Mouse (Mus musculus): ENCODE measurements around the gene Fbxw4.

Gene Fbxw4

DNA sequence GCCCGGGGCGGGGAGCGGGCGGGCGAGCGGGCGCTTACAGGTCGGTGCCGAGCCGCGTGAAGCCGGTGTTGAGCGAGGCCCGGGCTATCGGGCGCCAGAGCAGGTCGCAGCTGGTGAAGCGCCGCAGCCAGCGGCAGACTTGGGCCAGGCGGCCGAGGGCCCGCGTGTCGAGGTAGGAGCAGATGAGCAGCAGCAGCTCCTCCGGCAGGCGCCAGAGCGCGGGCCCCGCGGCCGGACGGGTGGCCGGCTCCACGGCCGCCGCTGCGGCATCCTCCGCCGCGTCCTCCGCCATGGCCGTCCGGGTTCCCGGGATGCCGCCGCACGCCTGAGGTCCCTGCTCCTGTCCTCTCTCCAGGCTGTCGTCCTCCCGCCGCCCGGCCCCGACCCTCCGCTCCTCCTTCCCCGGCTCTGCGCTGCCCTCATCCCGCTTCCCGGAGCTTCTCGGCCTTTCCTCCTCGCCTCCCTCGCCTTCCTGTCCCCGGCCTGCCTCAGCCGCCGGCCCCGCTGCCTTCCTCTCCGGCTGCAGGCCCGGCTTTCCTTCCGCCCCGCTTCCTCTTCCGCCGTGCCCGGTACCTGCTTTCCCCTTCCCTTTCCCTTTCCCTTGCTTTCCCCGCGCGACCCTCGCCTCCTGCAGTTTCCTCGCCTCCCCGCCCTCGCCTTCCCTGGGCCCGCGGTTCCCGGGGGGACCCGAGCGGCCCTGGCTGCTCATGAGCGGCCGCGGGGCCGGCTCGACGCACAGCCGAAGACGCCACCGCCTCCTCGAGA, at the start of gene Fbxw4:
Gene Fbxw4, minus strand, starts transcription at position 575 of the 765 bp plus-strand sequence.
- DNase-seq (ENCODE audit: low read depth, low spot score): peak; percentile 29

DNA sequence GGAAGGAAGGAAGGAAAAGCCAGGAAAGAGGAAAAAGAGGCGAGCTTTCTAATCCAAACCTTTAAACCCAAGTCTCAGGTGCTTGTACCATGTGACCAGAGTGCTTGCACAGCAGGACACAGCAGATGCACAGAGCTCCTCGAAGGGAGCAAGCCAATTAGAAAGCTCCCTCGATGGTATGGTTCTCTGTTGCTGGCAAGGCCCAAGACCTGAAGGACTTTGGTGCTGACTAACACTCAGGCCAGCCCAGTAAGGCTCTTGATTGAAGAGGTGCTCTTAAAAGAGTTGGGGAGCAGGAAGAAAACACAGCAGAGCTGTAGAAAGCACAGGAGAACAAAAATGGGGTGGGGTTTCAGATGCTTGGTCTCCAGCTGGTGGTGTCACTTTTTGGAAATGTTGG, 48.6 kb upstream of the Fbxw4 start:
- DNase-seq (ENCODE audit: low read depth, low spot score): no peak

DNA sequence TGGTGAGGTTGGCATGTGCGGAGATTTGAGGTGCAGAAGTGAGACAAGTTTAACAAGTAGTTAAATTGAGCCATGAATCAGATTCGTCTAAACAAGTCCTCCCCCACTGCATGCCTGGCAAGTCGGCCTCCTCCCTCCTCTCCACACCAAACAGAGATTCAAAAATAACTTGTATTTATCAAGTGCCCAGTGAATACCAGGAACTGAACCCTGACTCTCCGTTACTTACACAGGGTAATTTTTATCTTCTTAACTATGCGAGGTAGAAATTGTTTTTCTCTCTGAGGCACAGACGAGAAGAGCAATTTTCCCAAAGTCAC, 36.1 kb upstream of the Fbxw4 start:
- DNase-seq (ENCODE audit: low read depth, low spot score): no peak

DNA sequence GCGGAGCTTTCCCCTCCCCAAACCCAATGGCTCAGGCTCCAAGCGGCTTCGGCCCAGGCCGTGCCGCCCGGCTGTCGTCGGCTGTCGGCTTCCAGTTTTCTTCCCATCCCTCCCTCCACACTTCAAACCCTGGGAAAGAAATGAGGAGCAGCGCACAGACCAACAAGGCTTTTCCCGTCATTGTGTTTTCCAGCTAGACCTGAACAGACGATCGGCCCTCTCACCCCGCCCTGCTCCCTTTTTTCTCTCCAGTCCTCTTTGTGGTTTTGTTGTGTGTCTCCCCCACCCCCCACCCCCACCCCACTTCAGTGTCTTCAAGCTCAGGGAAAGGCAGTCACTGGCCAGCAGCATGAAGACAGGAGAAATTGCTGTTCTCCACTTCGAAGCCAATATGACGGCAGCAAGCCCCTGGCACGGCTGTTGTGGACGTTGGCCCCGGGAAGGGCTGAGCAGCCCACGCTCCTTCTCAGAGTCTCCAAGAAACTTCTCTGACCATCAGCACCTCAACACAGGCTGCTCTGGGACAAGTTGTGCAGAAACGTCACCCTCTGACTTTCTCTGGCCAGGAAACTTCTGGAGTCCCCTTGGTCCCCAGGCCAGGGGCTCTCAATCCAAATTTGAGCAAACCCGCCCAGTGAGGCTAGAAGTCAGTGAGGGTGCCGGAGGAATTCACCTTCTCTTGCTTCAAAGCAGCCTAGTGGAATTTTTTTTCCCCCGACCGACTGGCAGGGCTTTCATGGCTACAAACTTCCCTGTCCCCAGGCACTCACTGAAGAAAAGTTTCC, 35.6 kb upstream of the Fbxw4 start:
- no peak for DNase-seq (ENCODE audit: low read depth, low spot score)

DNA sequence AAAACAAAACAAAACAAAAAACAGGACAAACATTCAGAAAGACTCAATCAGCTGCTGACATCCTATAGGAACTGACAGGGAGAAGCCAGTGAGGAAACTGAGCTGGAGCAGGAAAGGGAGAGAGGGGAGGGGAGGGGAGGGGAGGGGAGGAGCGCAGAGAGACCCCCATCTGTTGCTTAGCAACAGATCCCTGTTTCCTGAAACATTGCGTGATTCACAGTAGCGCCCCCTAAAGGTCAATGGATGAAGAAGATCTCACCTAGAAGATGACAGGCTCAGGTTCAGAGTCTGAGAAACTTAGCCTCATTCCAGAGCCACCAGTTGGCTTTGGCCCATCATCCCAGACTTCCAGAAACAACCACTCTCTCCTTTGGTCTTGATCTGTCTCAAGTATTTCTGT, 33.9 kb upstream of the Fbxw4 start:
- peak; percentile 56 for DNase-seq (ENCODE audit: low read depth, low spot score)

DNA sequence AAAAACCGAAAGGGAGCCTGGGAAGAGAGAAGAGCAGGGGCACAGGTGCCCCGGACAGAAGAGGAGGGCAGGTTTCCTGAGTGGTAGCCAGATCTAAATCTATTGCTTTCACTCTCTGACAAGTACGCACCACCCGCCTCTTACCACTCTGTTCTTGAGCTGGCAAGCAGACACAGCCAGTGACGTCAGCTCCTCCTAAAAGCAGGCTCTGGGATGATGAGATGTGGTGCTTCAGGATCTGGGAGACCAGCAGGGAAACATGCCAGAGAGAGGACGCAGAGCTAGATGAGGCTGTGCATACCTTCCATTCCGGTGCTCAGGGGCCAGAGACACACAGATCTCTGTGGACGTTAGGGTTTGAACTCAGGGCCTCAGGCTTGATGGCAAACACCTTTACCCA, 32.1 kb upstream of the Fbxw4 start:
- no peak for DNase-seq (ENCODE audit: low read depth, low spot score)

DNA sequence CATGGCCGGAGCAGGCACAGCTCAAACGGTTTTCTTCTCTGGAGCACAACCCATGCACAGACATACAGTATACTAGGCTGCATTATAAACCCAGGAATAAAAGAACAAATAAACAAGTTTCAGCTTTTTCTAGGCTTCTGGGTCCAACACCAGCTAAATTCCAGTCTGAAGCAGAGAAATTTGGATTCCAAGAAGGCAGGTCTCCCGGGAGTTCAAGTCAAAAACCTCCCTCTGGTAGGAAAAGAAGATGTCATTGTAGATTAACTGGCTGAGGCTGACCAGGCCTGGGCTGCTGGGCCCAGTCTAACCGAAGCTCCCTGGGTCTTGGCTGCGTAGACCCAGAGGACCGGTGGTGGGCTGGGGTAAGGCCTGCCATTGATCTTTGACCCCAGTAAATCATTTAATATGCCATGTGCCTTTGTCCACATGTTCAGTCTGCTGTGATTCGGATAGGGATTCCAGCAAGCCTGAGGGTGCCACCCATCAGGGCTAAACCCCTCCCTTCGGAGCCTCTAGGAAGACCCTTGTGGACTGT, 31.0 kb upstream of the Fbxw4 start:
- no peak for DNase-seq (ENCODE audit: low read depth, low spot score)

DNA sequence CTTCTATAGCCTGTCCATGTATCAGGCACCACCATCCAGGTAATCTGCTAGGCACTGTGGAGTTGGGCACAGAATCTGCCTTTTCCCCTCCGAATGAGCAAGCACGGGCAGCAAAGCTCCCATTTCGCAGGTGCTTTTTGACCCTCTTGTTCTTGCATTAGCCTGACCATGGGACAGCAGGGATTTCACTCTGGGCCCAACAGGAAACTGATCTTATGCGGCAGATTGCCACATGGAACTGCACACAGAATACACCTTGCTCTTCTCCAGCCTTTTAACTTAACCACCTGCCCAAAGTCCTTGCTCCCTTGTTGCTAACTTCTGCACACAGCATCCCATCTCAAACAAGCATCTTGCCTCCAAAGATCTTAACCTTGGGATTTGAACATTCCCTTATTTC, 26.9 kb upstream of the Fbxw4 start:
- DNase-seq (ENCODE audit: low read depth, low spot score): no peak

DNA sequence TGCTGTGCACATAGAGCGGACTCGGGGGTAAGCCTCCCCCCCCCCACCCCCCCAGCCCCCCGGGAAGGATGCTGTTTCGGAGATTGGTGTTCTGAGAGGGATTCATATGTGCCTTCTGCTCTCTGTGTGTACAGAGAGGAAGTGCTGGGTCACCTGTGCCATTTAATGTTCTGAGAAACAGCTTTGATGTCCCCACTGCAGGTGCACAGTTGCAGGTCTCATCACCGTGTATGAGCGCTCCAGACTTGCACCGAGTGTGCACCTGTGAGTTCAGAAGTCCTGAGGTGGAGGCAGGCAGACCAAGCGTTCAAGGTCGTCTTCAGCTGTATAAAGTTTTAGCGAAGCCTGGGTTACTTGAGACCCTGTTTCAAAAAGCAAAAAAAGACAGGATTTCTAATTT, 23.6 kb upstream of the Fbxw4 start:
- DNase-seq (ENCODE audit: low read depth, low spot score): no peak

DNA sequence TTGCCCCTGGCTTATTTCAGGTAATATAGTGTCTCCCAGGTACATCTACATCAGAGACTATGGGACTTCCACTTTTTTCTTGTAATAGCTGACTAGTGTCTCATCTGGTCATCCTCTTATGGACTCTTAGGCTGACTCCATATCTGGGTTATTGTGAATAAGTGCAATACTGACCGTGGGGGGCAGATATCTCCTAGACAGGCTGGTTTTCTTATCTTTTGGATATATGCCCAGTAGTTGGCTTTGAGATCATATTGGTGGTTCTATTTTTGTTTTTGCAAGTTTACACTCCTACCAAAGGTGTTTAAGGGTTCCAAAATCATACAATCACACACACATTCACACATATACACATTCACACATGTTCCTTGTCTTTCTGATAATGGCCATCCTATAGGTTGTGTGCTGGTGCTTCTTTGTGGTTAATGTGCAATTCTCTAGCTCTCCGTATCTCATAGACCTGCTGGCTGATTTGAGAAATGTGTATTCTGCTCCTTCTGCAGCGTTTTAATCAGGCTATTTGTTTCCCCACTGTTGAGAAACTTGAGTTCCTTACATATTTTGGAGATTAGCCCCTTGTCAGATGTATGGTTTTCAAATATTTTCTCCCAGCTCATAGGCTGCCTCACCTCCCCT, 20.5 kb upstream of the Fbxw4 start:
- no peak for DNase-seq (ENCODE audit: low read depth, low spot score)

DNA sequence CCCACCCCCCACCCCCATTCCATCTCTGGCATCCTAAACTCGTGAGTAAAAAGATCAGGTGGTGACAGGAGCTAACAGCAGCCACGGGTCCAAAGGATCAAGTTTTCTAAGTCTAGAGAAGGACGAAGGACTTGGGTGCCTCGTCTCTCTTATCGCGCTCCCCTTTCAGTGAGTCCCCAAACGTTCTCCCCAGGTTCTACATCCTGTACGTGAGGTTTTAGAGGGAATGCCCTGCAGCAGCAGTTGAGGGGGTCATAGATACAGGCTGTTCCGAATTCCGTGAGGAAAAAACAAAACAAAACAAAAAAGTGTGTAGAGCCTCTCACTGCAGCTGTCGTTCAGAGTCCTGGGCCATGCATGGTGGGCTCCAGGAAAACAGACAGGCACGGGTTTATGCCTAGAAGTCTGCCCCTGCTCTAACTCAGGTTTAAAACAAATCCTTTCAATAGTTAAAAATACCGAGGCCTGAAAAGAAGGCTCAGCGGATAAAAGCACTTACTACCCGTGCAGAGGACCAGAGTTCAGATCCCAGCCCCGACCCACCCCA, 16.7 kb upstream of the Fbxw4 start:
- no peak for DNase-seq (ENCODE audit: low read depth, low spot score)

DNA sequence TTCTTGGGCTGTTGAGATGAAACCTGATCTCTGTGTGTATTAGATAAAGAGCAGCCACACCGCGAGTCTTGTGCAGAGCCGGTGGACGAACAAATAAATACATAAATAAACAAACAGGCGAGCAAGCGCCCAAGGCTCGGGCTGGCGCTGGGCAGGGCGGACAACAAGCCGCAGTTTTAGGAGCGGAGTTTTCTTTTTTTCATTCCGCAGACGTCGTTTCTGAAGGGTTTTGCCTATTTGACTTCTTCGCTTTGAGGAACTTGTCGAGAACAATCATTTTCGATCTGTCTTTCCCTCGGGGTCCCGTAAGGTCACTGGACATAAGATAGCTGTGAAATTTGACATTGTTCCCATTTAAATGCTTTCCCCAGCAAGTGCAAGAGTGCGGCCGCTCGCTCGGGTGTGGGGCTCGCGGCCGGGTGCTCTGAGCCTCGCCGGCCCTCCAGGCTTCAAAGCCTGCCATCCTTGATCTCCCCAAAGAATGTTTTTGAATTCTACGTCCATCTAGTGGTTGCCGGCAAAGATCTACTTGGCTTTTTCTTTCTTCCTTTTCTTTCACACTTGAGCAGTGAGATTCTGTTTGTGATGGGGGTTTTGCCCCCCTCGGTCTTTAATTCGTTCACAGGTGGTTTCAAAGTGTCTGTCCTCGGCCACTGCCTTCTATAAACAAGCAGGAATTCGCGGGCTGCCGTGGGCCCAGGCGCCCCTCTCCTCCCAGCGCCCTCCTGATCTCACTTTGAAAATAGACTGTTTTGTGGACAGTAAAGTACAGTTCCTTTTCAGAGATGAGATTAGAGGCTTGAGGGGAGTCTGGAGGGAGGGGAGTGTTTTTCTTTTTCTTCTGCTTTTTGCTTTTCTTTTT, 15.8 kb upstream of the Fbxw4 start:
- no peak for DNase-seq (ENCODE audit: low read depth, low spot score)

DNA sequence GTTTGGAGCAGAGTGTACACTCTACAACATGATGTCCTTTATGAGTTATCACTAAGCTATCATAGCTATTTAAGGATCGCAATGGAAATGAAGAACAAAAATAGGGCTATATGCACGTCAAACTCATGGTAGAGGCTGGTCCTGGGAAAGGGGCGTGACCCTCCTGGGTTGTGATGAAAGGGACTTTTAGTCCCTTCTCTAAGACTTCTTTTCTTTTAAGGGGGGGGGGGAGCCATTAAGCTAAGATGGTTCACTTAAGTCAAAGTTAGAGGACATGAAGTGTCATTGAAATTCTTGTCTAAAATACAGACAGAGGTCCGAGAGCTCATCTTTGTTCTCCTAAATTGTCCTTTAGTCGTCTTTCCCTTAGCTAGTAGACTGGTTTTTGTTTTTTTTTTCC, 15.1 kb upstream of the Fbxw4 start:
- DNase-seq (ENCODE audit: low read depth, low spot score): no peak

DNA sequence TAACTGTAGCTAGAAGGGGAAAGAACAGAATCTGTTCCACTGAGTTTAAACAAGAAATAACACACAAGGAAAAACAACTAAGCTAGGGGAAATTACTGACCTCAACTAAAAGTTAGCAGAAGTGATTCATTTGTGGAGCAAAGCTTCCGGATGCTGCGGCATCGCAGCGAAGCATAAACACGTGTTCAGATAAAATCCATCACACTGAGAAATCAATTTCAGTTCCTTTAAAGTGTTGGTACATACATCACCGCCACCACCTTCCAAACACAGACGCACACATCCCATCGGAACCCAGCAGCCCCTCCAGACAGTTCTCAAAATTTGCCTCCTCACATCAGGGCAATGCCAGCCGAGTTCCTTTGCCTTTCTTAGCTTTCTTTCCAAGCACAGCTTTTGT, 12.9 kb upstream of the Fbxw4 start:
- DNase-seq (ENCODE audit: low read depth, low spot score): no peak

DNA sequence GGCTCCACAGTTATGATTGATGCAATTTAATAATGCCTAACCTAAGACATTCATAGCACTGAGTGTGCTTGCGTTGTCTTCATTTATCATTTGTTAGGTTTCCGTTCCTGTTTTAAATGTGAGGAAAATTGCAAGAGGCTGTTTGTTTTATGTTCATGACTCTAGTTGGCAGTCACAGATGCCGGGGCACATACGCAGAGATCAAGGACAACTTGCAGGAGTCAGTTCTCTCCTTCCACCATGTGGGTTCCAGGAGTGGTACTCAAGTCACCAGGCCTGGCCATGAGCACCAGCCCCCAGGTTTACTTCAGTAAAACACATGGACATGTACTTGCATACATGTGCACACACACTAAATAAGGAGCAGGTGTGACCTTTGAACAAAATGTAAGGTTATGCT, 8.9 kb upstream of the Fbxw4 start:
- DNase-seq (ENCODE audit: low read depth, low spot score): no peak

DNA sequence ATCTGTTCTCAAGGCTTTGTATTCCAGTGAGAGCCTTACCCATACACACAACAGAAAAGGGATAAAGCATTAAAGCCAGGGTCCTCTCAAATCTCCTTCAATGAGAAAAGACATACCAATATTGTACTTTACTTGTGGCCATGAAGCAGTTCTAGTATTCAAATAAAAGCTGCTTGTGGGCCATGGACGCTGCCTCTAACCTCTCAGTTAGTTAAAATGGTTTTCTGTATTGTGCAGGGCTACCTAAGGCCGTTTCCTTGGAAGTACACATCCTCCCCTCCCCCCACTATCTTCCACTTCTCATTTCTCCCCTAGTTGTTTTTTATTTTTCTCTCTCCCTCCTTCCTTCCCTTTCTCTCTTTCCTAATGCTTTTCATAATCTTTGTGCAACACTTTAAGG, 3.7 kb upstream of the Fbxw4 start:
- DNase-seq (ENCODE audit: low read depth, low spot score): no peak

DNA sequence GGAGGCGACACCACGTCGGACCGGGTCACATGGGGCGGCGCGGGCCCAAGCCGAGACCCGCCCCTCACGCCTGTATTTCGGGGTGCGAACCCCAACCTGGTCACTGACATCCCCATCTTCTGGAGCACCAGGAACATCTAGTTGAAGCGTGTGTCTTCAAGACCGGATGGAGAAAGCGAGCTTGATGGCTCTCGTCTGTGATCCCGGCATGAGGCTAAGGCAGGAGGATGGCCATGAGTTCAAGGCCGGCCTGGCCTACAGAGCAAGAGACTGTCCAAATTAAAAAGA, 335 bp upstream of the Fbxw4 start:
- no peak for DNase-seq (ENCODE audit: low read depth, low spot score)

DNA sequence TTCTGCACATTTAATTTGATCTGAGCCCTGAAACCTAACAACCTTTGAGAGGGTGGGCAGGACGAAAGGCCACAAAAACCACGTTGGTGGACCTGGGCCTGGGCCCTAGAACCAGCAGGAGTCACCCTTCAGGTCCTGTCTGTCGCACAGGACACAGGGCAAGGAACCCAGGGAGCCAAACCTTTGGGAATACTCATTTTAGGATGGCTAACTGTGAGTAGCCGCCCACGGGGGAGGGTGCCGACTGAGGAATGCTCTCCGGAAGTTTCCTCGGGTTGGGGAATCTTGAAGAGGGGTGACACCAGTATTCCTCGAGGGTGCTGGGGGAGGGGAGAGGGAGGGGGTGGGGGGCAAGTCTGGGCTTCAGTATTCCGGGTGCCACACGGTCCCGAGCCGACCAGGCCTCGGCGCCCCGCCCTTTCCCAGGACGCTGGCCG, 793 bp downstream of the Fbxw4 start:
- peak; percentile 16 for DNase-seq (ENCODE audit: low read depth, low spot score)

DNA sequence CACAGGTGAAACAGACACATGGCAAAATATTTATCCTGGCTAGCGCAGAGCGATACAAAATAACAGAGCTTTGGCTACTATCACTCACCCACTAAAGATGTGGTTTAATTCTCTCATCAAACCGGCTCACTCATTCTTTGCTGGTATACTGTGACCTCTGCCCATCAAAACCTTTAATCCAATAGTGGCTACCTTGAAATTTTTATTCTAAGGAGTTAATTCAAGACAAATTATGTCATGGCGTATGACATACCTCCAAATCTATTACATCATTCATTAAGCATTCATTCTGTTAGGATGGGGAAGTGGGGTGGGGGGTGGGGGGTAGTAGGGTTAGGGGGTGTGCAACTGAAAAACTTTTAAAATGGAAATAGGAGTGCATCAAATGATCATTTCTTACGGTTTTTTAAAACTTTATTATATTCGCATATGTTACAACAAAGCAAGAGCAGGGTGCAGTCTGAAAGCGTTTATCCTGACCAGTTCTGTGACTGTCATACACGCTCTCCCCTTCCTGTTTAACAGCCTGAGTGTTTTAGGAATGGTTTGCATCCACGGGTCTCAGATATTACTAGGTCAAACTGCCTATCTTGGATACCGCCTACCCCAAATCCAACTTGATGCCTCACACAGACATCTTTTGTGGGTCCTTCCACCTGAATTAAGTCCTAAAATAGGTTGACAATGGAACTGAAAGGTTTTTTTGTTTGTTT, 1.4 kb downstream of the Fbxw4 start:
- no peak for DNase-seq (ENCODE audit: low read depth, low spot score)

DNA sequence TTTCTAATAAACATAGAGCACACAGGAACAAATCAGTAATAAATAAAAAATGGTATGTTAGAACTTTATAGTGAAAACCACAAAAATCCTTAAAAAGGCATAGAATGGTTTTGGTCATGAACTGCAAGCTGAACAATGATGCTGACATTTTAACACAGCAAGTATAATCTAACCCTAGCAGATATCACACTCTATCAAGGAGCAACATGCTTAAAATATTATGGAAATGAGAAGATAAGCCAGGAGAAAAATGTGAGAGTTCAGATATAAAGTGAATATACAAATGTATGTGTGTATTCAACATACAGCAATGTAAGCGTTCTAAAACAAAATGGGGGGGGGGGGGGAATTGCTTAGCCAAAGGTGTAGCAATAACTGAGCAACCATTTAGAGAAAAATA, 2.3 kb downstream of the Fbxw4 start:
- DNase-seq (ENCODE audit: low read depth, low spot score): no peak
